Mouse (Mus musculus): ENCODE measurements at regions not wholly inside any gene's neighbourhood (a gene's known extent, or its start where the extent isn't known, plus 50 kb on each side); places are given as distances from the start of the nearest gene placed in this dataset.

DNA sequence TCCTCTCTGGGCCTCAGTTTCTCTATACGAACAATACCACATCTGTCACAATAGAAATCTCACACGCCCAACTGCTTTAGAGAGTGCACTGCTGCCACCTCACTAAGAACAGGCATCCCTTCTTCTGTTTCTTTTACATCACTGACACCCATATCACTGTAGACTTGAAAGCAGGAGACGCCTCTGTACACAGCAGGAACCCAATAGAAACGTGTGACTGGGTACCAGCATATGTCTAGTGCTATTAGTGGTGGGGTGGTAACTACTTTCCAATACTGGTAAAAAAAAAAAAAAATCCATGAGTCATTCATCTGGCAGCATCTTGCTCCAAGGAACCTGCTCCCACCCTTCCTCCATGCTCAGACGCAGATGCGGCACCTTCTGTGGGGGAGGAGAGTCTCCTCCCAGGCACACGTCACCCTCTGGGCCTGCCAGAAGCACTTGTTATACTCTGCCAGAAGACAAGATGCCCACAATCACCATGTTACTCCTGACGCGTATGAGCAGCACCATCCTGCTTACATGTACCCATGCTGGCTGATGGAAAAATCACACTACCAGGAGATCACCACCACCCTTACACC lies 151.3 kb upstream of the Plxna4 start:
- DNase-seq, result no peak

DNA sequence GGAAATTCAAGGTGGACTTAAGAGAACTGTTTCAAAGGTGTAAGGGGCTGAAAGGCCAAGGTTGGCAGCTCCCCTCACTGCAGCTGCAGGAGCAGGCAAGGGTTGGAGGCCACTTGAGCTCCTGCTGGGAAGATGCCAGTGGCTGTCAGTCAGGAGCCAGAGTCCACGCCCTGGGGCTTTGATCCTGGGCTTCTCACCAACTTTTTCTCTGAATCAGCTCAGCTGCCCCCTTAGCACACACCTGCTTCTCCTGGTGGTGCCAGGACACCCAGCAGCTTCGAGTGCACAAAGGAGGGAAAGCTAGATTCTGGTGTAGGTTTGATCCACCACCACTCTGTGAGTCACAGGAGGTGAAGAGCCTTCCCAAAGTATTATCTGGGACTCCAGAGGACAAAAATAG lies 140.7 kb upstream of the Plxna4 start:
- peak; percentile 49 for DNase-seq

DNA sequence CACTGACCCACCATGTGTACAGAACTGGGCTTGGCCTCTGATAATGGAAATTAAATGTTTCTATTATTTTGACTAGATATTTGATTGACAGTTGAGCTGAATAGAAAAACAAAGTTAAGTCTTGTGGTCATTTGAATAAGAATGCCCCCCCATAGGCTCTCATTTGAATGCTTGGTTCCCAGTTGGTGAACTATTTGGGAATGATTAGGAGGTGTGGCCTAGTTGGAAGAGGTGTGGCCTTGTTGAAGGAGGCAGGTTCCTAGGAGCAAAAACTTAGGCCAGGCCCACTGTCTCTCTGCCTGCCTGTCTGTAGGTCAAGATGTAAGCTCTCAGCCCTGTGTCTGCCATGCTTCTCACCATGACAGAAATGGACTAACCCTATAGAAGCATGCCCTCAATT lies 138.6 kb upstream of the Plxna4 start:
- no peak for DNase-seq

DNA sequence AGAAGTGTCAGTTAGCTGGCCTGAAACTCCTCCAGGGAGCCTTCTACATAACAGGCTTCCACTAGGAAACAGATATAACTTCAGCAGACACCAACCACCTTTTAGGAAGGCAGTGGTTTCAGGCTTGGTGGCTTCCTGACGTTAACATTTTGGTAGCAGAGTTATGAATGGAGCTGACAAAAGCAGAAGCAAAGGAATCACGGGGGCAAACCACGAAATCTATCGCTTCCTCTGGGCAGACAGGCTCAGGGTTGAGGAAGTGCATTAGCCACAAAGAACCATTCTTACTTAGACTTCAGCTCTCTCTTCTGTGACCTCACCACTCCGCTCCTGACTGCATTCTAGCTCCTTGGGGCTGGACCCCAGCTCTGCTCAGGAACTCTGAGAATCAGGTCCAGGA lies 129.9 kb upstream of the Plxna4 start:
- no peak for DNase-seq

DNA sequence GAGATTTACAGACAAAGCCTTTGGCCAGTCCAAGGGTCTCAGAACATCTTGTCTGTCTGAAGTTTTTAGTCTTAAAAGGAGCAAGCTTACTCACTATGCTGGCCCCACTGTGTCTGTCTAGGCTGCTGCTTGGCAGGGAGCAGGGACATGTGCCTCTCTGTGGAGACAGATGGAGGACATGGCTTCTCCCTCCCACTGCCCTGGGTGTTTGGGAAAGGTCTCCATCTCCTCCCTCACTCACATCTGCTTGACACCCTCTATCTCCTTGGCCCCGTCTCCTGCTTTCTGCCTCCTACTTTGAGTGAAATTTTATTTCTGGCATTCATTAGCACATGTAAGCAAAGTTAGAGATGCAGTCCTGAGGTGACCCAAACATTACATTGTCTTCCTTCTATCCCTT lies 127.1 kb upstream of the Plxna4 start:
- DNase-seq, result no peak

DNA sequence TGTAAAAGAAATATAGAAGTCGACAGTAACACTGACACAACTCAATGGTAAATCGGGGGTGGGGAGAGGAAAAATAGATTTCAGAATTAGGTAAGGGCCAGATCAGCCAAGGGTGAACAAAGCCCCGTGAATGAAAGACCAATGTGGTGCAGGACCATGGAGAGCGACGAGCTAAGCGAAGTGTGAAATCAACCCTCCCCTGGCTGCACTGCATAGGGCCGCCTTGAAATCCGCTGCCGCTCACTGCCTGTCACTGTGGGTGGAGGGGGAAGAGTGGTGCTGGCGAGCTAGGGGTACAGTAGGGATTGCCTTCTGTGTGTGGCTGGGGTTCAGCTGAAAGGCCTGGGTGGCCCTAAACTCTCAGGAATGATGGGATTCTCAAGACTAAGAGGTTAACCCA lies 122.2 kb upstream of the Plxna4 start:
- DNase-seq, result peak; percentile 17

DNA sequence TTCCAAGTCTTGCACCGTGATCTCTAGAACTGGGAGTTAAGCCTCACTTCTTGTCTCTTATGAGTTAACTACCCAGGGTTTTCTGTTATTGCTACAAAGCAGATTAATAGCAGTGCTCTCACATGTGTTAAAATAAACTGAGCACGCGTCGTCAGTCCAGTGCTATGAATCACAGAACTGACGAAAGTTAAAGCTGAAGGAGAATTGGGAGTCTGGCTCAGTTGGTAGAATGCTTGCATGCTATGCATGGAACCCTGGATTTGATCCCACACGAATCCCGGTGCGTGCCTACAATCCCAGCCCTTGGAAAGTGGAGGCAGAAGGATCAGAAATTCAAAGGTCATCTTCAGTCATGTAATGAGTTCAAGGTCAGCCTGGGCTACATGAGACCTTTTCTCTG lies 121.6 kb upstream of the Plxna4 start:
- no peak for DNase-seq

DNA sequence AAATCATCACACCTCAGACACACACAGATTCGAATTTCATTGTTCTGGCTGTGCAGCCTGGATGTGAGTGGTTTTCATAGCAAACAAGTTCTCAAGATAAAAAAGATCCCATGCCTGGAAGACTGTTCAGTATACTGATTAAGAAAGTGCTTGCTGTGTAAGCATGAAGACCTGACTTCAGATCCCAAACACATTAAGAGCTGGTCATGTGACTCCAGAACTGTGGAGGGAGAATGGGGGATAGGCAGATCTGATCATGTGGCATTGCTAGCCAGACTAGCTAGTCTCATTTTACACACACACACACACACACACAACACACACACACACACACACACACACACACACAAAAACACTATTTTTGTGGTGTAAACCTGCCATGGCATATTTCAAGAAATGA lies 119.4 kb upstream of the Plxna4 start:
- no peak for DNase-seq

DNA sequence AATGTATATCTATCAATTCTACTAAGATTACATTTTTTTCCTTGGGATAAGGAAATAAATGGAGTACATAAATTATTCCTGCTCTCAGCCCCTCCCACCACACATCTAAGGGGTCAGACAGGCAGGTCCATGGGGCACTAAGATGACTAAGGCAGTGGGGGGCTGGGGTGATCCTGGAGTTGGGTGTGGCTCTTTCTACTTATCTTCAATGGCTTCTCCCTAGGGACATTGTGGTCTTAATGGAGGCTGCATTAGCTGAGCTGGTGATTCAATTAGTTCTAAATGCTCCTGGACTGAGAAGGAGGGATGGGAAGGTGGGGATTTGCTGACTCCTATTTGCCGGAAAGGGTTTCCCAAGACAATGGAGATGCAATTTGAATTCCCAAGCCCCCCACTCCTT lies 118.4 kb upstream of the Plxna4 start:
- DNase-seq, result no peak

DNA sequence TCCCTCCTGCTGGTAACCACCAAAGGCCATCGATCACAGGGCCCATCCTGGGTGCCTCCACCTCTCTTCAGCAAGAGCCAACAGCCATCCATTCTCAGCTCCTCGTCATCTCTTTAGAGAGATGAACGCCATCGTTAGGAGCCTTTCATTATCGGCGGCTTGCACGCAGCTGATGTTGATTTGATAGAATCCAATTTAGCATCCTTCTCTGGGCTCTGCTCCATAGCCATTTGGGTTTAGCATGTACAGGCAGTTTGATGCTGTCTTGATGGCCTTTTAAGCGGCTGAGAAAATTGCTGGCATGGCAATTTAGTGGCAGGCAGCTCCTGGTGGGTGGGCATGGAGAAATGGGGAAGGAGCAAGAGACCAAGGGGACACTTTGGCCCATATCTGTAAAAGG lies 115.5 kb upstream of the Plxna4 start:
- no peak for DNase-seq

DNA sequence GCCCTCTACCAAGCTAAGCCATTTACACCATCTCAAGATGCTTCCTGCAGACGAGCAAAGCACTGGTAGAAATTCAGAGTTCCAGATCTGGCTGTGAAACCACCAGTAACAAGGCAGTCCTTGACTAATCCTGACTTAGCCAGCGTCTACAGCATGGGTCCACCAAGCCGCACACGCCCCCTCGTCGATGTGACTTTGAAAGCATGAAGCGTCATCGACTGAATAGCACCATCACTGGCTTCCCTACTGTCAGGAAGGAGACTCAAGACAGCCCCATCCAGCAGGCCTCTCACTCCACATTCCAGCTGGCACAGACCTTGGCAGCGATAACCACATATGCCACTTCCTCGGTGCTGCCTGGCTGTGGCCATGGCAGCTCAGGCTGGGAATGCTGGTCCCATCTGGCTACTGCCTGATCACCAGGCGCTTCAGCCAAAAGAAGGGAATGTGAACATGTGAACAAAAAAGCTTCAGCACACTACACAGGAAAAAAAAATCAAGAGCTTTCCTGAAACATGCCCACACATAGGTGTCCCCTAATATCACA lies 114.3 kb upstream of the Plxna4 start:
- DNase-seq, result no peak

DNA sequence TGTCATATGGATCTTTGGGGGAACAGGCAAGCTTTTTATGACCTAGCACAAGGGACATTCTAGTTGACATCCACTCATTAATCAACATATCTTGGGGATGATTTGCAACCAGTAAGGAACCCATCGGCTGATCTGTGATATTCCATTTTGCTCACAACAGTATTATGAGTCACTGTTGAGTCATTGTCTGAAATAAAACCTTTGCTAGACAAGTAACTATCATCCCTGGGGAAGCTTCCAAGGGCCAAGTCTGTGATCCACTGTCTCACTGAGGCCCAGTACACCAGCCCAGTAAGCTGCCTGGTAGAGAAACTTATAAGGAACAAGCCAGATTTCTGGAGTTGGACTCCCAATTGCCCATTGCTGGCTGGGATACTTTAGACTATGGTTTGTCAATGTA lies 111.8 kb upstream of the Plxna4 start:
- DNase-seq, result no peak

DNA sequence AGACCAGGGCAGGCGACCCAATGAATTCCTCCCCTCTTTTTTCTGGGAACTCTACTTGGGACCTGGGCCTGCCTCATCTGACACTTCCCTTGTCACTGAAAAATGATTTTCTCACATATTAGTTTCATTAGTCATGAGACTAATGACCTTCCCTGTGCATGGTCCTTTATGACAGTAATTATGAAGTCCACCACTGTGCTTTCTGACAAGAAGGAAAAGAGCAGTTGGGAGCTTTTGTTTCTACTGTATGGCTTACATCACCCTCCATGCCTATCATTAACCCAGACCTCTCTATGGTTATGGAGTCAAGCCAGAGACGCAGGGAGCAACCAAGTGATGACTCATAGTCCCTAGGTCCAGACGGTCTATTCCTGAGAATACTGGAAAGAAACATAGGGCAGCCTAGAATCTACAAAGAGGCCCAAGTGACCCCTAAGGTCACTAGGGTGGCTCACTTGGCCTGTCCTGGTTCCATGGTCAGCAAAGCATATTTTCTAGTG lies 109.8 kb upstream of the Plxna4 start:
- no peak for DNase-seq

DNA sequence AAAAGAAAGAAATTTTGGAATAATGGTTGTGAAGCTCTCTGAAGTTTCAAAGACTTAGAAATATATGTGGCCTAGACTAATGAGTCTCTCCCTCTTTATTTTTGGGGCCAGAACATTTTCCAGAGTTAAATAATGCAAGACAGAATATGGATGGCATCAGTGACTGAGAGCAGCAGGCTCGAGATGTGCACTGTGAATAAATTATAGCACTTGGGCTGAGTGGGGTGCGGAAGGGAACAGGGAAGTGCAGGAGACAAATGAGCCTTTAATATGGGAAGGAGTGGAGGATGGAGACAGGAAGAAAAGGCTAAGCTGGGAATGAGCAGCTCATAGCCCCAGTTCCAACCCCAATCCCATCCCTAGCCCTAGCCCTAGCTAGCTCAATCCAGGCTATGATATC lies 108.0 kb upstream of the Plxna4 start:
- DNase-seq, result no peak

DNA sequence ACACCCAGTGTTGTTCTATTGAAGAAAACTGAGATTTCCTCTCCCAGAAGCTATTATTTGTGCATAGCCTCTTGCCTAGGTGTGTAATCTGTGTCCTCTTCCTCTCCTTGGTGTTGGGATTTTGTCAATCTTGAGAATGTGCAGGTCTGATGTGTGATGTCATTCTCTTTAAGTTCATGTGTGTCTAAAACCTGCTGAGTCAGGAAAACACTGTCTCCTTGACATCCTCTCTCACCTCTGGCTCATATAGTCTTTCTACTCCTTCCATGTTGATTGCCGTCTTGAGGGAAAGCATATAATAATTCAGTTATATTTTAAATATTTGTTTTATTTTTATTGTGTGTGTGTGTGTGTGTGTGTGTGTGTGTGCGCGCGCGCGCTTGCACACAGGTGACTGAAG lies 84.6 kb upstream of the Plxna4 start:
- DNase-seq, result no peak

DNA sequence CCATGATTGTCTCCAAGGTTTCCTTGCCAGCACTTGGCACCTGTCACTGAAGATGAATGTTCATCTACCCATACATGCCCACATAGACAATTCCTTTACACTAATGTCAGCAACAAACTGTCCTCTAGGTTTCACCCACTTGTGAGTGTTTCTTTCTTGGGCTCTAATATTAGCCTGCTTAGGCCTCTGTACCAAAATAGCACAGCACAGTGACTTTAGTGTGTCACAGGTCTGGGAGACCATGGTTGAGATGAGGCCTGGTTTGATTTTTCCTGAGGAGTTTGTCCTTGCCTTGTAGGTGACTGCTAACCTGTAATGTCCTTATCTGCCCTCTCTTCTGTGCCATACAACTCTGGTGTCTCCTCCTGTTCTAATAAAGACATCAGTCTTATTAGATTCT lies 71.8 kb upstream of the Plxna4 start:
- no peak for DNase-seq

DNA sequence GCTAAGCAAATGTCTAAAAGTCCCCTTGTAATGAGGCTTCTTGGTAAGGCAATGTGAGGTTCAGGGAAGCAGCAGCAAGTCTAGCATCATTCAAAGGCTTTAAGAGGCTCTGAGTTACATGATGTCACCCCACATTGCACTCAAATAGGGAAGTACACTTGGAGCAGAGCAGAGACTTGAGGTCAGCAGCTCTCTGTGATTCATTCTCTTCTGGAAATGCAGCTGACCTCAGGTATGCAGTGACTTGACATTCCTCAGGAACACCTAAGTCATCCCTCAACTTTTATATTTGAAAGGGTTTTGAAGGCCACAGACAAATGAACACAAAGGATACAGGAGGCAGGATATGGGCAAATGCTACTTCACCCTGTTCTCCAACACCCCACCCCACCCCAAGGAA lies 69.4 kb upstream of the Plxna4 start:
- DNase-seq, result no peak

DNA sequence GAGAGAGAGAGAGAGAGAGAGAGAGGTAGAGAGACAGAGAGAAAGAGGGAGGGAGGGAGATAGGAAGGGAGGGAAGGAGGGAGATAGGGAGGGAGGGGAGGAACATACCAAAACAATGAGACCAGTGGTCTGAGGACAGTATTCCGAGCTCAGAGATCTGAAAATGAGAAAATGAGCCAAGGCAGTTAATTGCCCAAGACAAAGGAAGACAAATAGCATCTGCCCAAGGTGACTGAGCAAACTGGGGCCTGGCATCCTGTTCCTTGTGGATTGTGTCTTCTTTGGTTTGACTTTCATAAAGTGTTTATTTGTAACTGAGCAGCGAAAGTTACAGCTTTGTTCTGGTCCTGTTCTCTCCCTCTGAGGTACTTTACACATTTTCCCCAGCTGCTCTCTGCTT lies 66.2 kb upstream of the Plxna4 start:
- DNase-seq, result no peak

DNA sequence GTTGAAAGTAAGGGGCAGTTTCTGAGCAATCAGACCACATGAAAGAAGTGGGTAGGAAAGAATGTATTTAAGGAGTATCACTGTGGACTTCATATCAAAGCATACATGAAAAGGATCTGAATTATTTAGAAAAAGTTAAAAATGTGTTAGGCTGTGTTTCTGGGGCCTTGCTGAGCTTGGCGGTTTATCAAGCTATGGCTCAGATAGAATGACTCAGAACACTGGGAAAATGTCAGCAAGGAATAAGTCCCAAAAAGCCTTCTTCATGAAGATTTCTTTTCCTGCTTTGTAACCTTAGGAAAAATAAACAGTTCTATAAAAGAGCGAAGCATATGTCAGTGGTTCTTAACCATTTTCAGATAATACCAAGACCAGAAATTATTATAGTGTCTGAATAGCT lies 56.0 kb upstream of the Plxna4 start:
- no peak for DNase-seq

DNA sequence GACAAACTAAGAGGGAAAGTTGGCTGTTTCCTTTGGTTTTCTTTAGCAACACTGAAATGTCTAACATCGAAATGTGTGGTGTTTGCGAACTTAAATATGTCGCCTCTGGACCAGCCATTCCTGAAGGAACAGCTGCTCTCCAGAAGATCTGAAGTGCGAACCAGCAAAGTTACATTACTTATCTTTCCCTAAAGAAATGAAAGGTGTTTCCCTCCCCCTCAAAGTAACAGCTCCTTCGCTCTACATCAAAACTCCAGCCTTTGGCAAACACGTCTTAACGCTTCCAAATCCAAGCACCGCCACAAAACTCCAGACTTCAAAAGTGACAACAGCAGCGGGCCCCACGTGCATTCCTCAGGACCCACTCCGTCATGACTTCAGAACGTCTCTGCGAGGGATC lies 50.9 kb upstream of the Plxna4 start:
- DNase-seq, result no peak
